Mouse (Mus musculus) left cerebral cortex, adult 18-20 months (tissue): Measurements from ENCODE around the gene Tada2a. TPM values are rescaled to one million over a fixed set of nuclear protein-coding genes. Genes with fewer than 3 reads are reported as not detected.

Source experiments
- DNase-seq, 2 experiments: peaks; one replicate each; pipeline ENCODE4 v3.0.0; 2021 to 2022; ENCODE audit warnings: low spot score in 2 of 2, mixed read lengths in 1 of 2
- total RNA-seq, 2 experiments: library from RNA; stranded (reverse); gene quantifications; 2 replicates each; pipeline ENCODE4 v1.2.3; 2021

Gene Tada2a
- total RNA-seq, 2 experiments from 2014 or later: 34.4 to 40.8 TPM

DNA sequence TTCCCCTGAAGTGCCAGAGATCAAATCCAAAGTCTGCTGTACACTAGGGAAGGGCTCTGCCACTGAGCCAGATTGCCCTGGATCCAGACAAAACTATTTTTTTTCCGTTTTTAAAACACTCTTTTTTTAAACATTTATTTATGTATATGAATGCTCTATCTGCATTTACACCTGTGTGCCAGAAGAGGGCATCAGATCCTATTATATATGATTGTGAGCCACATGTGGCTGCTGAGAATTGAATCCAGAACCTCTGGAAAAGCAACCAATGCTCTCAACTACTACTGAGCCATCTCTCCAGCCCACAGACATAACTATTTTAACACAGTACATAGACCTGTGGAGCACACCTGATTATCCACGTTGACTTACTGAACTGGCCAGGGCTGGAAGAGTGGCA, 13.2 kb downstream of the Tada2a start:
- DNase-seq: no peak

DNA sequence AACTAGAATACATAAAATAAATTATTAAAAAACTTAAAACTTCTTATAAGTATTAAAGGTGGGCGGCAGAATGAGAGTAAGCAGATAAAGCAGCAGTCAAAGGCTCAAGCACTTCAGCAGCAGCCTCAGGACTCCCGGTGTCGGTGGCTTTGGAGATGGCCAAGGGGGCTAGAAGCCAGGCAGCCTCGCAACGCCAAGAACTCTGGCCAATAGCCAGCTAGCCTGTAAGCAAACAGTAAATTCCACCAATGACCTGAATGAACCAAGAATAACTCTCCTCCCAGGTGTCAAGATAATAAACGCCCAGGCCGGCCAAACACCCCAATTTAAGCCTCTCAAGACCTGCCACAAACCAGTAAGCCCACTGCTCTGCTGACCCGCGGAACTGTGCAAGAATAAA, 13.8 kb downstream of the Tada2a start:
- DNase-seq: no peak

DNA sequence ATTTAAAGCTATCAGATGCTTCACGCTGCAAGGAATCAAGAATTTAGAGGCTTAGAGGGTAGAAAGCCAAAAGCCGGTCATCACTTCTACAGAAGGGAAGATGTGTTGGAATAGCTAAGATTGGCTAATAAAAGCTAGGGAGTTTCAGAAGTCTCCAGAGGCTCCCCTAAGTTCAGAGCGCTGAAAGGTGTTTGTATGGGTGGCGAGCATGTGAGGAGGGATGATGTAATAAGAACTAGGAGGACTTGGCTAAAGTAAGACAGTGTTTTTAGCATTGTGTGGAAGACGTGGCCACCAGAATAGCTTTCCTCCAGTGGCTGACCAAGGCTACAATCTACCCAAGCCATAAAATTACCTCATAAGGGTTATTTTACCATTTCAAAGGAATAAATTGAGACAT, 15.8 kb downstream of the Tada2a start:
- DNase-seq: peak; percentile 11 to 16

DNA sequence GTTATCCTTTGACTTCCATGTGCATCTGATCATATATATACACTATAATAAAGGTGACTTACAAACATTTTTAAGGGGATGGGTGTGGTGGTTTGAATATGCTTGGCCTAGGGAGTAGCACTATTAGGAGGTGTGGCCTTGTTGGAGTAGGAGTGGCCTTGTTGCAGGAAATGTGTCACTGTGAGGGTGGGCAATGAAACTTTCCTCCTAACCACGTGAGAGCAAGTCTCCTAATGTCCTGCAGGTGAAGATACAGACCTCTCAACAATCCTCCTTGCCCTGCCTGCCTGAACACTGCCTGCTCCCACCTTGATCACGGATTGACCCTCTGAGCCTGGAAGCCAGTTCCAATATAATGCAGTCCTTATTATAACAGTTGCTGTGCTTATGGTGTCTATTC, 22.3 kb downstream of the Tada2a start:
- DNase-seq: no peak

DNA sequence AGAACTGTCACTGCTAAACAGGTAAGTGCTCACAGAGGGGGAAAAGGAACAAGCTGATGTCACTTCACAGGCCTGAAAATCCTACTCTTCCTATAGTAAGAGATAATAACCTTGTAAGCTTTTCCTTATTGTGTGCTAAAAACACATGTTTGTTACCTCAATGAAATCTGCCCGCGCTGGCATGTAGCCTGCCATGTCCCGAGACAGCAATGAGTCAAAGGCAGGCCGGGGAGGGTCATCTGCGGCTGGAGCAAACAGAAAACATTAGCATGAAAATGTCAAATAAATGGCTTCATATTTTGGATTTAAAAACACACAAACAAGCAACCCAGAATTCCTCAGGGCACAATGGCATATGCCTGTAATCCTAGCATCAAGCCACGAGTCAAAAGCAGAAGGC, 25.4 kb downstream of the Tada2a start:
- no peak for DNase-seq

DNA sequence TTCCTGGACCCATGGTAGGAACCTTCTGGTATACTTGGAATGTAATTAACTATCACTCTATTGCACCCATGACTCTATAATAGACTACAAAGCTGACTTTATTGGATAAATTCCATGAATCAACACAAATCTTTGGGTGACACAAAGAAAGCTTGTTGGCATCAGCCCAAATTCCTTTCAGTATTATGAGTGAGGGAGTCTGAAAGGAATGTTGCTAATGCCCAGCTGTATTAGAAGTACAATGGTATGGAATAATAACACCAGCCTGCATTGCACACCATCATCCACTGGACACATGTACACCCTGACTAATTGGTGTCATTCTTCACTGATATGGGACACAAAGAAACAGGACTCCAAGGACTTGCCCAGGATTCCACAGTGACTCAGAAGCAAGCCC, 28.2 kb downstream of the Tada2a start:
- no peak for DNase-seq

DNA sequence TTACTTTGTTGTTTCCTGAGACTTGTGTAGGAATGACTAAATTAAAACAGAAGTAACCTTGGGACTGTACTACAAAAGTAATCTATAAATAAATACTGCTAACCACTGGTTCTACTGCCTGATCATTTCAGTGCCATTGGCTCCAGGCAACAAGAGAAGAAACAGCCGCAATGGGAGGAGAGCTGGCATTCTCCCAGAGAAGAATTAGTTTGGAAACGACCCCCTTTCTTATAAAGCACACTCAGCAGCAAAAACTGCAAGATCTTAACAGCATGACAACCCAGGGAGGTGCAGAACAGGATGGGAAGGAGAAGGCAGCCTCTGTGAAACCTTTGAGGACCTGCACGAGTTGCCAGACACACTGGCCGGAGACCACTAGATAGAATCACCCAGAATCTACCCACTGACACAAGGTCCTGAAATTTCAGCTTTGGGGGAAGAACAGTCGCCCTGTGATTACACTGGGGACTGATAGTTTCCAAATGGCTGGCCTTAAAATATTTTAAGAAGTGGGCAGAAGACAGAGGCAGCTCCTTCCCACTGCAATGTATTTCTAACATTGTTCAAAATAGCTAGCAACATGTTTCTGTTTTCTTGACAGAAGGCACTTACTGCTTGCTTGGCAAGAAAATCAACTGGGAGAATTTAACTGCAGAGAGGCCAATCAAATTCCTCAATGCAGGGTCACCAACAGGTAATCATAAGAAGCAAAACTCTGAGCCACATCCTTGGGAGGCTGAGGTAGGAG, 32.0 kb downstream of the Tada2a start:
- DNase-seq: peak in 1 of 2 experiments; percentile 35

DNA sequence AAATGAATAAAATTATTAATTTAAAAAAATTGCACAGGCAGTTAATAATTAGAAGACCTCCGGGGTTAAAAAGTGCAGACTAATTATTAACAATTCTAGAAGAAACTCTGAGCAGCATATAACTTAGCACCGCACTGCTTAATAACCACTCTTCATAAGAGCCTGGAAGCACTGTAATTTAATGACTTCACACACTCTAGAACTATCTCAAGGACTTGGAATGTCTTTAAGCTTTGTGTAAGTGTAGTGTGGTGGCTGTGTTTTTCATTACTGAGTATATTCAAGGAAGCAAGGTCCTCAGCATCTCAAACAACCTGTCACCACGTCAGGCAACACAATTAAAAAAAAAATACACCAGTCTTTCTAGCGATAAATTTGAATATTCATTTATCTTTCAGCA, 34.3 kb downstream of the Tada2a start:
- DNase-seq: no peak

DNA sequence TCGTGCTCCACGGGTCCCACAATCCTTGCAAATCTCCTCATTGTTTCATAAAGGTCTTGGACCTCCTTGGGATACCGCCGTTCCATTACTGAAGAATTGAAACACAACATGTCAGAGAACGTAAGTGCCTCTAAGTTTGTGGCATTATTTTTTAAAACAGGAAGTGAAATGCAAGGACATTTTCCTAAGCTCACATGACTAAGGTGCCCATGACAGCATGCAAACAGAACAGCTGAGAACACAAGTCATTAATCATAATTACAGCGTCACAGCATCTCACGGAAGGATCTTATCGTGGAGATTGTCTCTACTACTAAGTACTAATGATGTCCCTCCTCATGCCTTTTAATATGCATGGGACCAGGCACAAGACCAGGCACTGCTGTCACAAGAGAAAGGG, 38.8 kb downstream of the Tada2a start:
- DNase-seq: no peak

DNA sequence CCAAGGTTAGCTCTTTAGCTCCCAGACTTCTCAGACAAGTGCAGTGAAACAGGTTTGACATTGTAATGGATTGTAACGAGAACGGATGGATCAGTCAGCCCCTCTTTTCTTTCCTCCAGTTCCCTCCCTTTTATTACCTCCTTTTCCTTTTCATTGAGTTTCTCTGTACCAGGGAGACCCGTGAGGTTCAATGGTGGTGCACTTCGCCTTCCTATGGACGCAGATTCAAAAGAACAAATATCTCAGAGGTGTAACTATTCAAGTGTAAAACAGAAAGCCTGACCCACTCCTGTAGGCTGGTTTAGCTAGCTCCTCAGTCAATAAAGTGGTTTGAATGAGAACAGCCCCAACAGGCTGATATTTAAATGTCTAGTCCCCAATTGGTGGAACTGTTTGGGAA, 47.5 kb downstream of the Tada2a start:
- no peak for DNase-seq

DNA sequence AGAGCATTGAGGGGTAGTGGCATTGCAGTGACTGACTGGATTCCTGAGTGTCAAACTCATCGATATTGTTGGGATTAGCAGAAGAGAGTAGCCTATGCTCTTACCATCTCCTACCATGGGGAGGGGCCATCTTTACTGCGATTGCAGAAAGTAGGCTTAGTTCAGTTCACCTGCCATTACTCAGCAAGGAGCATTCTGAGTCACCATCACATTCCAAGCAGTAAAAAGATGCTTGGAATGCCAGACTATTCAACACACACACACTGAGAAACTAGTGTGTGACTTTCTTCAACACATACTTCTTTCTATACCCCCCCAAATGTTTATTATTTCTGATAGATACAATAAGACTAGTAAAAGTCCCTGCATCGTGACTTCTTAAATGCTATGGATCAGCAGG, 49.1 kb downstream of the Tada2a start:
- no peak for DNase-seq

DNA sequence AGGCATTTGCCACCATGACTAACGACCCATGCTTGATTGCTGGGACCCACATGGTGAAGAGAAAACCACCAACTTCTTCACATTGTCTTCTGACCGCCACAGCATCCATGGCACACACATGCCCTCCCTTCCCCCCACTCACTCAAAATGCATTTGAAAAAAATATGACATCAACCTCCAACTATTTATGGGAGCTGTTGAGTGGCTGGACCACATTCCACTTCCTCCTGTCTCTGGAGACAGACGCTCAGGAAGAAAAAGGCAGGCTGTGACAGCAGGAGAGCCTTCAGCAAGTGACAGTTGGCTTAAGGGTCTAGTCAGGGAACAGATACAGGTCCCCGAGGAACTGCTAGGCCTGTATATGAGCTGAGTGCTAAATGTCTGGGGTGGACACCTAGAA, 49.5 kb downstream of the Tada2a start:
- DNase-seq: no peak

DNA sequence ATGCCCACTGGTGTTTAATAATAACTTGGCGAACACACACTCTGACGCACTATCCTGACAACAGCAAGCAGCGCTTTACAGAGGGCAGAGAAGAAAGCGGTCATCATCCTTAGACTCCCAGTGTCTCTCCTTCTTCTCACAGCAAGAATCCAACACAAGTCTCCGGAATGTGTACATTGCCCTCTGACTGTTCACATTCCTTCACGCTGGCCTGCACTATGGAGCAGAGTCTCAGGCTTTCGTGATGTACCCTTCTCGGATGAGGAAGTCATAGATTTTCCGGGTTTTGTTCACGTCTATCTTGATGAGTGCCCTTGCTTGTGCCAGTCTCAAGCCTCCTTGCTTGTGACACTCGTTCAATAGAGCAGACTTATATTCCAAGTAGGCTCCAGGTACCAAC, 50.0 kb downstream of the Tada2a start:
- DNase-seq: no peak

DNA sequence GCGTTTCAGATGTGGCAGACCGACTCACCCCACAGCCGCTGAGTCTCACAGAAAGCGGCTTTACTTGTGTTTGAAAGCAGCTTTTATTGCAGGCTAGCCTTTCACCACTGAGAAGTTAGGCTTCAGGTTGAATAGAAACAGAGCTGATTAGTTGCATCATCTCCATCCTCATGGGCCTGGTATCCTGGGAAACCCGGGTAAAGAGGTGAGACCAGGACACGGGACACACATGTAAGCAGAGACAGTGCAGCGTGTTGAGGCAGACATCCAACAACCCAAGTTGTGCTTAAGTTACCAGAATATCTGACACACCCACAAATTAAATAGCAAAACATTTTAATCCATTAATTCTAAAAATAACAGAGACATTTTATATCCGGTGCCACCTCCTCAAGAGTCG, 50.8 kb downstream of the Tada2a start:
- DNase-seq: no peak

DNA sequence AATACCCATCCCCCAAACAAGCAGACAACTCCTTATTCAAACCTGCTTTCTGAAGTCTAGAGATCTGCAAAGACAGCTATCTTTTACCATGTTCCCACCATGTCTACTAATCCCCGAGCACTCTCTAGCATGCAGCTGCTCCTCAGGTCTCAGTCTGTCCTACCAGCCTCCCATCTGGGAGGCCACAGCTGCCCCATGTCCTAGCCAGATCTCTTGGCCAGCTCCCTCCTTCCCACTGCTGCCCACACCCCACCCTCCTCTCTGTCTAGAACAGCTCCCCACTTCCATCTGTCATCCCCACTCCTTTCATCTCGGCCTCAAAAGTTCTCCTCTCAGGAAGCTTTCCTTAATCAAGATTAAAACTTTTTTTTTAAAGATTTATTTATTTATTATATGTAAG, 52.4 kb downstream of the Tada2a start:
- no peak for DNase-seq

DNA sequence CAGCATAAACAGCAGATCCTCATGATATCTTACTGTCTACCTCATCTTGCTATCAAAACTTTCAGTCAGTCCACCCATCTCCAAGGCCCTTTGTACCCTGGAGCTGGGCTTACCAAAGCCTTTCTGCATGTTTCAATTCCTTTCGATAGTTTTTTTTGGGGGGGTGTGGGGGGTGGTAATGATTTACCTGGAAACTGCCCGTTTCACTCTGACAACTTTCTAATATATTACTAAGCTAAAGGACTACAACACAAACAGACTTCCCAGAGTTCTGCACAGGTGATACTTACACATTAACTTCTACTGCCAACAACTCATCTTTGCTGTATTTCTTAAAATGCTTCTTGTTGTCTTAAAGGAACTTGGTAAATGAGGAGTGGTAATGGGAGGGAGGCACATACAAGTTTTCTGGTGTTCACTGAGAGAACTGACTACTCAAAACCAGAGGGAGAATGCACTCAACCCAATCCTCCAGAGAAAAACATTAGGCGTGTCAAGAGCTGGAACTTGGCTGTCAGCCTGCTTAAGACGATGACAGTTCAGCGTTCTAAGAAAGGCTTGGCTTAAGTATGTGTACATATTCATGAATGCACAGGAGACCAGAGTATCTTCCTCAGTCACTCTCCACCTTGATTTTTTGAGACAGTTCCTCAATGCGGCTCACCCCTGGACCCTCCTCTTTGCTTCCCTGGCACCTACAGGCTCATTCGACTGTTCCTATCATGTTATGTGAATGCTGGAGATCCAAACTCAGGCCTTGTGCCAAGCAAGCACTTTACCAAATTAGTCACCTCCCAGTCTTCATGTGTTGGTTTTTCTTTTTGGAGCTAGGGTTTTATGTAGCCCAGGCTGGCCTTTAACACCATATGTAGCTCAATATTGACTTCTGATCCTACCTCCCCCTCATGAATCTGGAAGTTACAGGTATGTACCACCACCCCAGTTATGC, 55.3 kb downstream of the Tada2a start:
- DNase-seq: peak; percentile 43 to 60

DNA sequence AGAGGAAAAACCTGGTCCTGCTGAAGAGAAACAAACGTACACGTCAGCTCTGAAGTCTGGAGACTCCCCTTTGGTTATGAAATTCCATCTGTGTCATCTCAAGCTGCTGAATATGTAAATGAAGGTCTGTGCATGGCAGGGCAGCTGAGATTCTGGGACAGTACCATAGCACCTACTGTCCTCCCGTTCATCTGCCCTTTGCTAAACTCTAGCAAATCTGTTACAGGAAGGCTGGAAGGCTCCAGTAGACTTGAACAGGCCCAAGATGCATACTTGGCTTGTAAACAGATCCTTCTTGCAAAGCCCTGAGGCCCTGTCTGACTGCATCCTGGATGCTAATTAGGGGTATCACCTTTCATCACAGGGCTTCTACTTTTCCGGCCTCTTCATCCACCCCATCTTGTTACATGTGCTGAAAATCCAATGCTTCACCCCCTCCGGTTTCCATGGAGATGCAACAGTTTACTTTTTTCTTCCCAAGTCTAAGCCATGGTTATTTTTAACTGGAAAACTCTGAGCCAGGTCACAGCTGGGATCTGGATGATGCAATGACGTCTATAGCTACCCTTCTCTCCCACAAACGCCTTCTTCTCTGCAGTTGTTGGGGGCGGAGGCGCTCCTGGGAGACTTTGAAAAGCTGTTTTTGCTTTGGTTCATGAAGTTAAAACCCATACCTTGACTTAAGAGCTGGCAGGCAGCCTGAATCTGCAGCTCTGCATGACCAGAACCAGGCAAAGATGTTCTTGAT, 56.3 kb downstream of the Tada2a start:
- DNase-seq: peak; percentile 62 to 77

DNA sequence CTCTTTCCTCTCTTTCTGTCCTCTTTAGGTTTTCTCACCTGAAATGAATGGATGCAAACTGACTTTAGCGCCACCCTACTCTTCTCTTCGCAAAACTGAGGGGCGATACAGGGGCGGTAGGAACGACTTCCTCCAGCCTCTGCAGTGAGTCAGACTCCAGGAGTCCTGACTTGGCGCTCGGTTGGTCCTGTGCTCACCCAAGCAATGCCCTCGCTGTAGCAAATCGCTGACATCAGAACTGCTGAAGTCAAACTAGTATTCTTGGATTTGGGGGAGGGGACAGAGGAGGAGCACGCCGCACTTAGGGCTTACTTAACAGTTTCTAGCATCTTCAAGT, 60.4 kb downstream of the Tada2a start, which contains the start of gene Dusp14:
Dusp14 (minus strand) TSS at position 228 of the 337 bp plus-strand sequence.
- no peak for DNase-seq

DNA sequence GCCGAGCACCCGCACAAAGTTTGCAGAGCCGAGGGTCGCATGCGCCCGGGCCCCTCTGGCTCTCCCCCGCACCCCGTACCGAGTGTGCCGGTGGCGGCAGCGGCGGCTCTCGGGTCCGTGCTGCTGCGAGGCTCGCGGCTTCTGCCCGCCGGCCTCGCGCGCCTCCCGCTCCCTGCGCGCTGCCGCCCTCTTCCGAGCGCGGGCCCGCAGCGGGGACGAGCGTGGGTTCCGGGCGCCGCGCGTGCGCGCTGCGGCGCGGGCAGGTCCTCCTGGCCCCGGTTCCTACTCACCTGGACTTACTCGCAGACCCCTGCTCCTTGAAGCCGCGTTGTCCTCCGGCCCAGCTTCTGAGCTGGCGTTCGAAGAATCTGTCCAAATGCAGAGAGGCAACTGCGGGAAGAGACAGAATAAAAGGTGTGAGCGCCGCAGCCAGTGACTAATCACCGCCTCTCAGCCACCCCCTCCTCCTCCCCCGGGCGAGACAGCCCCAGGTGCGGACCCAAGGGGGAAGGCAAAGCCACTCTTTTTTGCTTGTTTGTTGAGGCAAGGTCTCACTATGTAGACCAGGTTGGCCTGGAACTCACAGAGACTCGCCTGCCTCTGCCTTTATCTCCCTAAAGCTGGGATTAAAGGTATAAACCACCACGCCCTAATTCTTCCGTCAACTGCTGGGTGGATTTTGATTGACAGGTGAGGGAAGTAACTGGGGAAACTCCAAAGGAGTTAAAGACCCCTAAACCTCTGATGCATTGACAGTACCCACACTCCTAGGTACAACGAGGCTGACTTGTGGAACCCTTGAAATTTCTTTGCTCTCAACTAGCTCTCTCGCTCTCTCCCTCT, 61.0 kb downstream of the Tada2a start:
- peak; percentile 50 to 70 for DNase-seq

DNA sequence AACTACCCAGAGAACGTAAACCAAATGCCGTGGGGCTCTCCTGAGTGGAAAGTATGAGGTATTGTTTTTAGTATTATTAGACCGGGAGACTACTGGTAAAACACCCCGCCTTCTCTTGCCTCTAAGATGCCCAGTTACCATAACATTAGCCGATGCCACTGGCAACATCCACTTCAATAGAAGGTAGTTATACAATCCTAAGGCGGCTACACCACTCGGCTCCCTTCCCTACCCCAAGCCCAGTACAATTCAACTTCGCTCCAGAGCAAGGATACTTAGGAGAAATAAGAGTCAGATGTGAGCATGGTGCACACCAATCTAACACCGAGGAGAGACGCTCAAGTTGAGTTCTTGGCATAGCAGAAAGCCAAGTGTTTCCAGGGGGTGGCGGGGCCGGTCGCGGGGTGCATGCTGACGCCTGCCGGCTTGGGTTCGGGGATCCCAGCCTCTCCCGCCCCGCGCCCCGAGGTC, 61.6 kb downstream of the Tada2a start:
- DNase-seq: no peak
